Mouse (Mus musculus) lung, postnatal 10 days (tissue): ENCODE measurements at regions not wholly inside any gene's neighbourhood (a gene's known extent, or its start where the extent isn't known, plus 50 kb on each side); places are given as distances from the start of the nearest gene placed in this dataset.

ENCODE experiments used
- DNase-seq: peaks from one replicate; pipeline ENCODE4 v3.0.0; 2021

- no peak for DNase-seq
Observed at GRCm38 (mm10) chr4:83986951-83987822, 461.8 kb downstream of the Ccdc171 start.

- no peak for DNase-seq
Observed at GRCm38 (mm10) chr4:83987846-83988245, 462.5 kb downstream of the Ccdc171 start.

GRCm38 (mm10) chr4:83988314-83988713 is 463.0 kb downstream of the Ccdc171 start:
- no peak for DNase-seq

- peak; percentile 50 for DNase-seq
Observed at GRCm38 (mm10) chr4:83990126-83990989, 465.0 kb downstream of the Ccdc171 start.

GRCm38 (mm10) chr4:83991195-83991594 is 465.9 kb downstream of the Ccdc171 start:
- DNase-seq = no peak

GRCm38 (mm10) chr4:83997079-83997478 is 471.7 kb downstream of the Ccdc171 start:
- no peak for DNase-seq

- no peak for DNase-seq
Observed at GRCm38 (mm10) chr4:84001645-84002044, 476.3 kb downstream of the Ccdc171 start.

- DNase-seq = no peak
Observed at GRCm38 (mm10) chr4:84004055-84004778, 478.9 kb downstream of the Ccdc171 start.

- DNase-seq = no peak
Observed at GRCm38 (mm10) chr4:84004786-84005382, 479.5 kb downstream of the Ccdc171 start.

GRCm38 (mm10) chr4:84011941-84012340 is 486.6 kb downstream of the Ccdc171 start:
- no peak for DNase-seq

- no peak for DNase-seq
Observed at GRCm38 (mm10) chr4:84015139-84015538, 489.8 kb downstream of the Ccdc171 start.

- peak; percentile 59 for DNase-seq
Observed at GRCm38 (mm10) chr4:84015552-84016169, 490.3 kb downstream of the Ccdc171 start.

GRCm38 (mm10) chr4:84018135-84018534 is 492.8 kb downstream of the Ccdc171 start:
- DNase-seq = no peak

- DNase-seq = peak; percentile 72
Observed at GRCm38 (mm10) chr4:84018774-84019173, 493.4 kb downstream of the Ccdc171 start.

- peak; percentile 45 for DNase-seq
Observed at GRCm38 (mm10) chr4:84019500-84020255, 494.3 kb downstream of the Ccdc171 start.

GRCm38 (mm10) chr4:84020692-84021091 is 495.3 kb downstream of the Ccdc171 start:
- no peak for DNase-seq

- DNase-seq = no peak
Observed at GRCm38 (mm10) chr4:84022323-84022722, 497.0 kb downstream of the Ccdc171 start.

GRCm38 (mm10) chr4:84026144-84026543 is 500.8 kb downstream of the Ccdc171 start:
- no peak for DNase-seq

GRCm38 (mm10) chr4:84028120-84028519 is 502.8 kb downstream of the Ccdc171 start:
- no peak for DNase-seq

- DNase-seq = no peak
Observed at GRCm38 (mm10) chr4:84030916-84031315, 505.6 kb downstream of the Ccdc171 start.

- no peak for DNase-seq
Observed at GRCm38 (mm10) chr4:84032505-84032904, 507.2 kb downstream of the Ccdc171 start.
